Mouse (Mus musculus) c-Kit-positive CD71-positive TER-119-positive erythroid progenitor cells, embryonic 14.5 days (primary cell): ENCODE measurements around the gene Olfr354.

Source experiments
- DNase-seq: peaks from one replicate; pipeline ENCODE4 v3.0.0-alpha.2; 2013; ENCODE audit warnings: low spot score

Olfr354 gene

GRCm38 (mm10) chr2:36905380-36905779 is at the start of gene Olfr354:
Gene Olfr354, plus strand, starts transcription at chr2:36905680.
- DNase-seq, result no peak

GRCm38 (mm10) chr2:36862560-36862959 is 42.9 kb upstream of the Olfr354 start, which contains the start of gene Olfr351:
Gene Olfr351, minus strand, starts transcription at chr2:36862660.
- no peak for DNase-seq

GRCm38 (mm10) chr2:36868160-36868559 is 37.3 kb upstream of the Olfr354 start, which contains the start of gene Olfr352:
Gene Olfr352, plus strand, starts transcription at chr2:36868460.
- no peak for DNase-seq

- no peak for DNase-seq
These were observed 12.6 kb upstream of the Olfr354 start, which contains the start of gene Olfr353 for GRCm38 (mm10) chr2:36892836-36893235. Gene Olfr353, minus strand, starts transcription at chr2:36892936.

GRCm38 (mm10) chr2:36897114-36897513 is 8.4 kb upstream of the Olfr354 start:
- no peak for DNase-seq

- DNase-seq, result no peak
These were observed 23.3 kb downstream of the Olfr354 start, which contains the start of gene Olfr355 for GRCm38 (mm10) chr2:36928797-36929196. Gene Olfr355, minus strand, starts transcription at chr2:36928897.

GRCm38 (mm10) chr2:36936821-36937220 is 31.3 kb downstream of the Olfr354 start, which contains the start of gene Olfr356:
Gene Olfr356, plus strand, starts transcription at chr2:36937121.
- DNase-seq, result no peak
